Mouse (Mus musculus): ENCODE results near the gene Ptgis. TPM values are rescaled to one million over a fixed set of nuclear protein-coding genes. Genes with fewer than 3 reads are reported as not detected.
A peak's percentile ranks its signal among the peaks of the same experiment; 100 is the strongest.

Ptgis gene
- 9.0 and 9.2 TPM in 2 replicates for polyA plus RNA-seq (2015; fragmentation: Nextera tagmentation; extraction: Ambion mirVana)

DNA sequence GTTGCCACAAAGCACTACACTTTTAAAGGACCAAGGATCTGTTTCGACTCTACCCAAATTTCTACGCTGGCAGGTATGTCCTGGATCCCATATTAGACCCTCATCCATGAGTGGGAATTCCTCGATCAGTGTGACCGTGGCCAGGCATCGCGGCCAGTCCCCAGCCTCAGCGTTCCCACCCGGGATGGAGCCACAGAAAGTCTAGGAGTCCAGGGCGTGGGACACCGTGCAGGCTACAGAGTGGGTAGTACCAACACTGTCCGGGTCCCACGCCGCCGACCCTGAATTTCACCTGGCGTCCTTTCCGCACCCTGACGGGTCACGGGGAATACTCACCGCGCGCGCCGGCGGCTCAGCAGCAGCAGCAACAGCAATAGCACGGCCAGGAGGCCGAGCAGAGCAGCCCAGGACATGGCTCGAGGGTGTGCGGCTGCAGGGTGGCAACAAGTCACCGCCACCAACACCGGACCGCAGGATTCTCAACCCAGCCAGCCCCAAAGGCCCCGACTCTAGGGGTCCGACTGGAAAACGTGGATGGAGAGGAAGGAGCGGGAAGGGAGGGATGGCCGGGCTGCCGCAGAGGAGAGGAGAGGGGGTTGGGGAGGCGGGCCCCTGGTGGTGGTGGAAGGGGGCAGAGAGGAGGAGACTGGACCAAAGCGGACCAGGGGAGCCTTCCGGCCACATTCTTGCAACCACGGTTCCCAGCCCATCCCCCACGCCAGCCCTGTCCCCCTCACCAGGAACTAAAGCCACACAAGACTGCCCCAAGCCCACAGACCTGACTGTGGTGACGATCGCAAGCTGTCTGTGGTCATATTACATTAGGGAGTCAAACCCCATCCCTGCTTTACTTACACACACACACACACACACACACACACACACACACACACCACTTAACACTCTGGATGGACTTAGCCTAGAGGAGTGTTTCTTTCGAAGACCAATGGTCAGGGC lies at the start of gene Ptgis:
TSS of gene Ptgis (minus strand) at position 597 of the 957 bp plus-strand sequence.
- Histone ChIP-seq H3K4me2 (peak within 1 kb of the TSS; percentile 87), H3K27me3 (peaks cover 39% of the 10 kb centered on the region), H3K4me3 (peak within 1 kb of the TSS; percentile 51), H3K27ac (no peak within 1 kb of the TSS), H3K4me1 (peaks cover 19% of the 10 kb centered on the region), H3K36me3 (no peaks in the 10 kb centered on the region), H3K9me3 (peaks cover 5% of the 10 kb centered on the region; the same call in 1 of the 2 replicates), H3K9ac (peak within 1 kb of the TSS; percentile 78)
- 2% methylated on average over 45 of the region's 45 CpGs for WGBS
- ATAC-seq (ENCODE audit: insufficient number of reproducible peaks, insufficient read depth, low FRiP score, low TSS enrichment, low read depth) = peak; percentile 20; the same call in 1 of the 2 replicates

DNA sequence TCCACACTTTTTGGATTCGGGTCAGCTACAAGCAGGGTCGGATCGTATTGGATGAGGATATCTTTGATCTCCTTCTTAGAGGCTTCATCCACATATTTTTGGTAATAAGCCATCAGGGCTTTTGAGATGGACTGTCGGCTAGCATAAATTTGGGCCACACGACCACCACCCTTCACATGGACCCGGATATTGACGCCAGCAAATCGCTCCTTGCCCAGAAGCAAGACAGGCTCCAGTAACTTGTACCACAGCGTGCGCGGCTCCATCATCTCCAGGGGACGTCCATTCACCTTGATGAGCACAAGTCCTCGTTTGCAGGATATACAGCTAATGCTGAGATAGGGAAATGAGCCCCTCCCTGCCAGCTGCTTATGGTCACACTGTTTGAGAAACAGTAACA lies 41.1 kb upstream of the Ptgis start:
- Histone ChIP-seq H3K9ac (no peak overlapping the region), H3K4me2 (no peak overlapping the region), H3K36me3 (no peaks in the 10 kb centered on the region), H3K4me3 (no peak overlapping the region), H3K4me1 (no peaks in the 10 kb centered on the region), H3K9me3 (no peaks in the 10 kb centered on the region), H3K27ac (no peak overlapping the region), H3K27me3 (peaks cover 5% of the 10 kb centered on the region; the same call in 1 of the 2 replicates)
- 91% methylated on average over 13 of the region's 13 CpGs for WGBS
- ATAC-seq (ENCODE audit: insufficient number of reproducible peaks, insufficient read depth, low FRiP score, low TSS enrichment, low read depth) = no peak

GRCm38 (mm10) chr2:167280986-167281310 lies 40.5 kb upstream of the Ptgis start:
- peaks cover 5% of the 10 kb centered on the region; the same call in 1 of the 2 replicates for H3K27me3 ChIP-seq
- H3K27ac ChIP-seq = no peak overlapping the region
- no peak overlapping the region for H3K9ac ChIP-seq
- H3K4me3 ChIP-seq = no peak overlapping the region
- no peaks in the 10 kb centered on the region for H3K36me3 ChIP-seq
- H3K4me2 ChIP-seq = no peak overlapping the region
- no peak for ATAC-seq (ENCODE audit: insufficient number of reproducible peaks, insufficient read depth, low FRiP score, low TSS enrichment, low read depth)
- 86% methylated on average over 4 of the region's 4 CpGs for WGBS
- H3K4me1 ChIP-seq = no peaks in the 10 kb centered on the region
- H3K9me3 ChIP-seq = no peaks in the 10 kb centered on the region

GRCm38 (mm10) chr2:167280090-167280985 lies 39.9 kb upstream of the Ptgis start:
- no peak overlapping the region for H3K4me2 ChIP-seq
- no peaks in the 10 kb centered on the region for H3K36me3 ChIP-seq
- no peak overlapping the region for H3K27ac ChIP-seq
- peaks cover 5% of the 10 kb centered on the region; the same call in 1 of the 2 replicates for H3K27me3 ChIP-seq
- no peaks in the 10 kb centered on the region for H3K4me1 ChIP-seq
- no peaks in the 10 kb centered on the region for H3K9me3 ChIP-seq
- no peak overlapping the region for H3K4me3 ChIP-seq
- H3K9ac ChIP-seq = no peak overlapping the region
- peak; percentile 52; the same call in 1 of the 2 replicates for ATAC-seq (ENCODE audit: insufficient number of reproducible peaks, insufficient read depth, low FRiP score, low TSS enrichment, low read depth)
- WGBS = 43% methylated on average over 26 of the region's 26 CpGs

GRCm38 (mm10) chr2:167278751-167279526 lies 38.5 kb upstream of the Ptgis start:
- no peak overlapping the region for H3K9ac ChIP-seq
- 55% methylated on average over 17 of the region's 17 CpGs for WGBS
- no peak overlapping the region for H3K4me2 ChIP-seq
- H3K27ac ChIP-seq = no peak overlapping the region
- no peaks in the 10 kb centered on the region for H3K9me3 ChIP-seq
- ATAC-seq (ENCODE audit: insufficient number of reproducible peaks, insufficient read depth, low FRiP score, low TSS enrichment, low read depth) = no peak
- no peaks in the 10 kb centered on the region for H3K36me3 ChIP-seq
- H3K27me3 ChIP-seq = peaks cover 5% of the 10 kb centered on the region; the same call in 1 of the 2 replicates
- H3K4me1 ChIP-seq = no peaks in the 10 kb centered on the region
- H3K4me3 ChIP-seq = no peak overlapping the region

GRCm38 (mm10) chr2:167278011-167278410 lies 37.6 kb upstream of the Ptgis start:
- peaks cover 5% of the 10 kb centered on the region; the same call in 1 of the 2 replicates for H3K27me3 ChIP-seq
- WGBS = 81% methylated on average over 7 of the region's 7 CpGs

DNA sequence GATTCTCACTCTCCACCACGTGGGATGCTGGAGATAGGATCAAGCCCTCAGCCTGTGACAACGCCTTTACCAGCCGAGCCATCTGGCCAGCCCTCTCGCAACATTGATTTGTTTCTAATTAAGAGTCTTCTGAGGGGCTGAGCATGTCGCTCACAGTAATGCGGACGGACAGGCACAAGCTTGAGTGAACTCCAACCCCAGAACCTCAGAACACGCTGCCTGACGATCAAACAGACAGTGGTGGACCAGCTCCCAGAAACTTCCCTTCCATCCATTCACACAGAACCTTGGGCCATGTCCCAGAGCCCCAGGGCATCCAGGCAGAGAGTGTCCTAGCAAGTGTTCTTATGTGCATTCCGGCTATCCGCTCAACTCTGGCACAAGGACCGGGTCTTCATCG lies 36.6 kb upstream of the Ptgis start:
- ATAC-seq (ENCODE audit: insufficient number of reproducible peaks, insufficient read depth, low FRiP score, low TSS enrichment, low read depth) = no peak
- Histone ChIP-seq H3K4me3 (no peak overlapping the region), H3K36me3 (no peaks in the 10 kb centered on the region), H3K4me1 (no peaks in the 10 kb centered on the region), H3K27ac (no peak overlapping the region), H3K9me3 (no peaks in the 10 kb centered on the region), H3K27me3 (peaks cover 5% of the 10 kb centered on the region; the same call in 1 of the 2 replicates), H3K9ac (no peak overlapping the region), H3K4me2 (no peak overlapping the region)
- WGBS = 47% methylated on average over 13 of the region's 13 CpGs

More at GRCm38 (mm10) chr2:167278011-167278410, 37.6 kb upstream of the Ptgis start:
- no peak overlapping the region for H3K4me2 ChIP-seq
- no peak overlapping the region for H3K9ac ChIP-seq
- no peaks in the 10 kb centered on the region for H3K9me3 ChIP-seq
- H3K36me3 ChIP-seq = no peaks in the 10 kb centered on the region
- H3K4me1 ChIP-seq = no peaks in the 10 kb centered on the region
- H3K4me3 ChIP-seq = no peak overlapping the region
- no peak for ATAC-seq (ENCODE audit: insufficient number of reproducible peaks, insufficient read depth, low FRiP score, low TSS enrichment, low read depth)
- no peak overlapping the region for H3K27ac ChIP-seq

- H3K4me1 ChIP-seq = no peaks in the 10 kb centered on the region
- H3K4me2 ChIP-seq = no peak overlapping the region
- no peaks in the 10 kb centered on the region for H3K9me3 ChIP-seq
- H3K4me3 ChIP-seq = no peak overlapping the region
- no peak for ATAC-seq (ENCODE audit: insufficient number of reproducible peaks, insufficient read depth, low FRiP score, low TSS enrichment, low read depth)
- H3K27ac ChIP-seq = no peak overlapping the region
- no peak overlapping the region for H3K9ac ChIP-seq
- H3K36me3 ChIP-seq = no peaks in the 10 kb centered on the region
- H3K27me3 ChIP-seq = peaks cover 5% of the 10 kb centered on the region; the same call in 1 of the 2 replicates
- 88% methylated on average over 10 of the region's 10 CpGs for WGBS
Observed at GRCm38 (mm10) chr2:167275856-167276255, 35.5 kb upstream of the Ptgis start.

DNA sequence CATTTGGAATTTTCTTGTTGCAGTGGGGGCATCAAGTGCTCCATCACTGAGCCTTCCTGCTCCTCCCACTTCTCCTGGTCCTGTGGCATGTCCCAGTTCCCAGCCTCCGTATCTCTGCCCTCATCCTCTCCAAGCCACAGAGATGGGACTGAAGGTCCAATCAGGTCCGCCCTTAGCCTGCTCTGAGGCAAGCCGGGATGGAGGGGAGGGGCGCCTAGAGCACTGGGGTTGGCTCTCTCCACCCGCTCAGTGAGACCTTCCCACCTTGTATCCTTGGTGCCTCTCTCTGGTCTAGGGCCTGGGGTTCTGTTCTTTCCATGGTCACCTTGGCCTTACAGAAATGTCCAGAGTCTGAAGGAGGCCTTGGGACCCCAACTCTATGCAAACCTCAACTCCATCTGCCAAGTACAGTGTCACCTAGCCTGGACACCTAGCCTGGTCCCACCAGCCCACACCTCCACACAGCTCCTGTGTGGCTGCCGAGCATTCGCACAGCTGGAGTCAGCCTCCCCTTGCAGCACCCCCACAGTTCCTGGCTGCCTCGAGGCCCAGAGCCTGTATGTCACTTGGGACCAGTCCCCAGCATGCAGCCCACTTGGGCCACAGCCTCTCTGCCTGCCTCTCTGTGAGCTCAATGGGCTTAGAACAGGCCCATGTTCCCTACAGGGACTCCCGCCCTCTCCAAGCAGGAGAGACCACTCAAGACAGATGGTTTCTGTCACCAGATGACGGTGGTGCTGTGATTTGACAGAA lies 34.5 kb upstream of the Ptgis start:
- ATAC-seq (ENCODE audit: insufficient number of reproducible peaks, insufficient read depth, low FRiP score, low TSS enrichment, low read depth) = no peak
- no peak overlapping the region for H3K4me3 ChIP-seq
- no peak overlapping the region; the same call in 1 of the 2 replicates for H3K9ac ChIP-seq
- H3K27ac ChIP-seq = no peak overlapping the region
- H3K4me2 ChIP-seq = no peak overlapping the region
- H3K27me3 ChIP-seq = no peaks in the 10 kb centered on the region
- no peaks in the 10 kb centered on the region for H3K9me3 ChIP-seq
- 63% methylated on average over 10 of the region's 10 CpGs for WGBS
- H3K36me3 ChIP-seq = no peaks in the 10 kb centered on the region
- no peaks in the 10 kb centered on the region for H3K4me1 ChIP-seq

DNA sequence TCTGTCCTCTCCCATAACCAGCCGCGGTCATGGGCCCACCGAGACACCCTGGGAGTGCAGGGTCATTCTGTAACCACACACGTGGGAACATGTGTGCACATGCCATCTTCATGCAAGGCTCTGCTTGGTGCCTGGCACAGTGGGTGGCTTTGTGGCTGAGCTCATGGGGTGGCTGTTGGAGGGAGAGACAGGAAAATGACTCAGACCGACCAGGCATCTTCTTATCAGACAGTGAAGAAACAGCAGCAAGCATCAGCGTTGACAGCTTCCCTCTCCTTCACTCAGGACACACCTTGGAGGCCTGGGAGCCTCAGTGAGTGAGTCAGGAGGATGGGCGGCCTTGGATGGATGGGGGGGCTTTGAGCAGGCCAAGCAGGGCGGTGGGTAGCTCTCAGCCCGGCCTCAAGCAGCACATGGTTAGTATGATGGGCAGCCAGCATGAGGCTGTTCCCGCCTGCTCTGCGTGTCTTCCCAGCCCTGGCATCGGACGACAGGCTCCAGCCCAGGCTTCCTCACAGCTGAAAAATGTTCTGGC lies 32.9 kb upstream of the Ptgis start:
- Histone ChIP-seq H3K36me3 (no peaks in the 10 kb centered on the region), H3K4me2 (no peak overlapping the region), H3K27ac (no peak overlapping the region), H3K4me1 (no peaks in the 10 kb centered on the region), H3K9me3 (no peaks in the 10 kb centered on the region), H3K9ac (no peak overlapping the region), H3K27me3 (no peaks in the 10 kb centered on the region), H3K4me3 (no peak overlapping the region)
- no peak for ATAC-seq (ENCODE audit: insufficient number of reproducible peaks, insufficient read depth, low FRiP score, low TSS enrichment, low read depth)
- WGBS = 74% methylated on average over 13 of the region's 13 CpGs
